Mouse (Mus musculus): Measurements from ENCODE around the gene Mpp1.

Mpp1 gene

GRCm38 (mm10) chrX:75096163-75096770, 34.5 kb downstream of the Mpp1 start:
- no peak for TF ChIP-seq GATA4 (IDR thresholded peaks at IDR 0.05; ENCODE audit: insufficient replicate concordance, low read length)

GRCm38 (mm10) chrX:75095369-75096162, 35.2 kb downstream of the Mpp1 start, which contains the start of gene Dkc1:
TSS of gene Dkc1 (plus strand) at chrX:75095854.
- TF ChIP-seq GATA4 (IDR thresholded peaks at IDR 0.05; ENCODE audit: insufficient replicate concordance, low read length), result no peak

- no peak for TF ChIP-seq GATA4 (IDR thresholded peaks at IDR 0.05; ENCODE audit: insufficient replicate concordance, low read length)
Measured at GRCm38 (mm10) chrX:75085654-75086053, 45.2 kb downstream of the Mpp1 start.

- TF ChIP-seq GATA4 (IDR thresholded peaks at IDR 0.05; ENCODE audit: insufficient replicate concordance, low read length), result no peak
Measured at GRCm38 (mm10) chrX:75084774-75085508, 45.9 kb downstream of the Mpp1 start, which contains the start of gene Gab3. TSS of gene Gab3 (minus strand) at chrX:75085458.

GRCm38 (mm10) chrX:75083982-75084773, 46.6 kb downstream of the Mpp1 start:
- TF ChIP-seq GATA4 (IDR thresholded peaks at IDR 0.05; ENCODE audit: insufficient replicate concordance, low read length), result no peak

GRCm38 (mm10) chrX:75082351-75082750, 48.5 kb downstream of the Mpp1 start:
- TF ChIP-seq GATA4 (IDR thresholded peaks at IDR 0.05; ENCODE audit: insufficient replicate concordance, low read length), result no peak
